Mouse (Mus musculus) mouse embryonic stem cell (cell line): ENCODE measurements around the gene Olfr1037.
"Not testable (repeated sequence)": the region's sequence is repeated elsewhere in the genome, so short reads cannot be mapped to it uniquely, and the experiment has no call there.

Experiments used
- in situ Hi-C, 2 experiments: fragments of 300-500 bp; cut with MboI; formaldehyde crosslinking; loops; 1 replicate in 1 of 2; 3 replicates in 1 of 2; pipeline ENCODE4 v1.14.3; 2019 to 2020; ENCODE audit warnings: low sequenced_read_pairs in 2 of 2, low pct_unique_long_range_greater_than_20kb in 1 of 2, mixed read lengths in 1 of 2; ENCODE audit not compliant: unreplicated experiment in 1 of 2

Gene Olfr1037

GRCm38 (mm10) chr2:86087285-86087684 is at the start of gene Olfr1037:
TSS of gene Olfr1037 (minus strand) at chr2:86087385.
- in situ Hi-C loops: no loop called here

GRCm38 (mm10) chr2:86135828-86136227 is 48.6 kb upstream of the Olfr1037 start, which contains the start of gene Olfr1039:
TSS of gene Olfr1039 (minus strand) at chr2:86135928.
- in situ Hi-C loops: no loop called here

DNA sequence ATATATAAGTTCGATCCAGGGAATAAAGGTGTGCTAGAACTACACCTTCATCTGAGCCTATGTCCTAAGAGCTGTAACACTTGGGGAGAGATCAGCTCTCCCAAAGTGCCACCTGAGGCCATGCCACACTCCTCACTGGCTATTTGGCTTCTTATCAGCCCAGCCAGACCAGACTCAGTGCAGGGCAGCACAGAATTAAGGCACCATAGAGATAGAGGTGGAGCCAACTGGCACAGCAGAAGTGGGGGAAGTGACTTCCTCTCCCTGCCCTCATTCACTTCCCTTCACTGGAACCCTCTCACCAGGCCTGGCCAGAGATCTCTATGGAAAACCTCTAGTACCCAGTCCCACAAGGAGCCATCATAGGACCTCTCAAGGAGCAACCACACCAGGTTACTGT is 6.7 kb downstream of the Olfr1037 start:
- in situ Hi-C loops: not testable (repeated sequence)

GRCm38 (mm10) chr2:86073692-86074091 is 13.5 kb downstream of the Olfr1037 start, which contains the start of gene Olfr1036:
TSS of gene Olfr1036 (plus strand) at chr2:86073992.
- in situ Hi-C loops: not testable (repeated sequence)

GRCm38 (mm10) chr2:86070189-86070588 is 17.0 kb downstream of the Olfr1037 start:
- in situ Hi-C loops: no loop called here

GRCm38 (mm10) chr2:86063766-86064165 is 23.4 kb downstream of the Olfr1037 start:
- in situ Hi-C loops: not testable (repeated sequence)

- in situ Hi-C loops: not testable (repeated sequence)
Measured at GRCm38 (mm10) chr2:86050777-86051176, 36.4 kb downstream of the Olfr1037 start.

DNA sequence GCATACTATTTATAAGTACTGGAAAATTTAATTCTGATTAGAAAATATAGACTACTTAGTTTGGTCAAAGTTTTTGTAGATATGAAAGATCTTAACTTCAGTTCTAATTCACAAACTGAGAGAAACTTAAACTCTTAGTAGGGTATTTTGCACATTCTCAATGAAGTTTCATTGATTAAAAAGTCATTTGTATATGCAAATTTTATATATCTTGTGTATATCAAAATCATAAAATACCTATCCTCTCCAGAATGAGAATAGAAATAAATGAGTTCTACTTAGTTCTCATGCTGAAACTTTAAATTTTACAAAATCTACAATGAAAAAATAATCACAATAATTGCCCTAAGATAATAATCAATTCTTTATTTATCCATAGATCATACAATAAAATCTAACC is 41.6 kb downstream of the Olfr1037 start, which contains the start of gene Olfr1034:
Gene Olfr1034, plus strand, starts transcription at position 301 of the 400 bp plus-strand sequence.
- in situ Hi-C loops: no loop called here
